Mouse (Mus musculus): Measurements from ENCODE around the gene Dpm2. TPM values are rescaled to one million over a fixed set of nuclear protein-coding genes. Genes with fewer than 3 reads are reported as not detected.

The Dpm2 gene
- total RNA-seq, 2 experiments from 2014 or later: 60.5 to 61.1 TPM

DNA sequence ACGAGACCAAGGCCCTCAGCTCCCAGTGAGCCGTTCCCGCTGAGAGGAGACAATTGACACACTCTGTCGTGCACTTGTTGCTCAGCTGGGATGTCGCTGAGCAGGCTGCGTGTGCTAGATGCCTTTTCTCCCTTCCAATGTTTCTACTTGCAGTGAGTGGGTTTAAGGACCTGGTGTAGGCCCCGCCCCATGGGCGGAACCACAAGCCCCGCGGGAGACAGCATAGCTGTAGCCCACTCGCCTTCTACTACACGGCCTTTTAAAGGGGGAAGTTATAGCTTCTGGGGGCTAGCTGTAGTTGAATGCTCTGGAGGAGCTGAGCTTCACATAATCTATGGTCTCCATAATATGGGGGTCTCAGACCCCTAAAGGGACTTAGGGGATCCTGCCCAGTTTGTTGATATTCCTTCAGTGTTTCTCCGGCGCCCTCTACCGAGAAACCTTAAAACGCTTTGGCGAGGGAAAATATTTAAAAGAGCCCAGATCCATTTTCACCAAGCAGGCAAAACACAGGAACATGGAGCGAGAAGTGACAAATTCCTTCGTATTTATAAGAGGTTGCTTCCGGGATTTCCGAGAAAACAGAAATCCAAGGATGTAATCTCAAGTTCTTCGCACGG lies 40.1 kb downstream of the Dpm2 start:
- DNase-seq: peak; percentile 46 to 74

- no peak for DNase-seq
Measured at GRCm38 (mm10) chr2:32612274-32612673, 41.6 kb downstream of the Dpm2 start.

- DNase-seq: no peak
Measured at GRCm38 (mm10) chr2:32617109-32617508, 46.5 kb downstream of the Dpm2 start.

DNA sequence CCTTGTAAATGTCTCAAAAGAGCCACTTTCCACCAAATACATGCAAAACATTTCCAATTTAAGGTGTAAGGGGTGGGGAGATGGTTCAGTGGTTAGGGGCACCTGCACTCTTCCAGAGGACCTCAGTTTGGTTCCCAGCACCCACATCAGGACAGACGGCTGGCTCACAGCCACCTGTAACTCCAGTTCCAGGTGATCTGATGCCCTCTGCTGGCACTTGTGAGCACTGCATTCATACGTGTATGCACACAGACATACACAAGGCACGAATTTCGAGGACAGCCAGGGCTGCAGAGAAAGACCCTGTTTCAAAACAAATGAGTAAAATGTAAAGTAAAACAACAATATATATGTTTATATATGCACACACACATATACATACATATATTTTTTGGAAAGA lies 46.9 kb downstream of the Dpm2 start:
- peak in 1 of 2 experiments; percentile 13 for DNase-seq

GRCm38 (mm10) chr2:32618051-32618450 lies 47.4 kb downstream of the Dpm2 start:
- DNase-seq: no peak

- peak; percentile 58 to 75 for DNase-seq
Measured at GRCm38 (mm10) chr2:32620682-32621516, 50.2 kb downstream of the Dpm2 start.

DNA sequence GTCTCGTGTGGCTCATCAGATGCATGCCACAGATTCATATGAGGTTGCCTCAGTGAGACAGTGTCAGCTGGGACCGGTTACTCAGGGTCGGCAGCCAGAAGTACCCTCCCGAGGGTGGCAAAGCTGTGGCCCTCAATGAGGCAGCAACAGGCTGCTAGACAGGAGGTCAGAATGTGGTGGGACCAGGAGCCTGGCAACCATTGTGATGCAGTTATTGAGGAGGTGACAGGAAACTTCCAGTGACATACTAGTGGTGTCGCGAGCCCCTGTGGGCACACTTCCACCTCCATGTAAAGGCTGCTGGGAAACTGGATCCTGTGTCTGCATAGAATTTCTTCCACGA lies 50.8 kb downstream of the Dpm2 start, which contains the start of gene Ak1:
Ak1 (plus strand) TSS at position 242 of the 343 bp plus-strand sequence.
- DNase-seq: no peak

Other genes starting within 250 kb of the Dpm2 start
- 10 to 100 TPM; 59.8 to 66.2 TPM for gene Ciz1, start 218.5 kb upstream of the Dpm2 start, total RNA-seq (2021)
- gene Dnm1, start 217.5 kb upstream of the Dpm2 start, total RNA-seq (2021): 10 to 100 TPM; 14.8 to 20.3 TPM
- 100 to 1,000 TPM; 175 to 184 TPM for gene 1110008P14Rik, start 188.9 kb upstream of the Dpm2 start, total RNA-seq (2021)
- gene Lcn2, start 182.6 kb upstream of the Dpm2 start, total RNA-seq (2021): 1 to 10 TPM; 1.1 to 3.9 TPM
- 10 to 100 TPM; 58.2 to 58.7 TPM for gene Ptges2, start 175.0 kb upstream of the Dpm2 start, total RNA-seq (2021)
- gene Naif1, start 120.4 kb upstream of the Dpm2 start, total RNA-seq (2021): 1 to 10 TPM; 4.3 to 5.2 TPM
- gene Slc25a25, start 119.4 kb upstream of the Dpm2 start, total RNA-seq (2021): 10 to 100 TPM; 78.8 to 99.7 TPM
- 10 to 100 TPM; 21.5 to 34.8 TPM for gene Fam102a, start 35.5 kb upstream of the Dpm2 start, total RNA-seq (2021)
- gene Pip5kl1, start 3.9 kb downstream of the Dpm2 start, total RNA-seq (2021): not detected
- gene 9430097D07Rik, start 4.8 kb downstream of the Dpm2 start, total RNA-seq (2021): not detected
- gene St6galnac4, start 16.2 kb downstream of the Dpm2 start, total RNA-seq (2021): 10 to 100 TPM in 1 of 2 experiments, 1 to 10 TPM in 1; 7.9 to 11.0 TPM
- 10 to 100 TPM; 38.3 to 58.1 TPM for gene St6galnac6, start 28.9 kb downstream of the Dpm2 start, total RNA-seq (2021)
- gene Ak1, start 50.9 kb downstream of the Dpm2 start, total RNA-seq (2021): 10 to 100 TPM; 49.4 to 50.0 TPM
- gene Eng, start 75.7 kb downstream of the Dpm2 start, total RNA-seq (2021): 10 to 100 TPM; 96.0 to 97.8 TPM
- gene Fpgs, start 133.3 kb downstream of the Dpm2 start, total RNA-seq (2021): 10 to 100 TPM; 12.8 to 14.9 TPM
- 10 to 100 TPM; 74.7 to 76.3 TPM for gene Cdk9, start 142.2 kb downstream of the Dpm2 start, total RNA-seq (2021)
- gene Sh2d3c, start 150.2 kb downstream of the Dpm2 start, total RNA-seq (2021): 10 to 100 TPM; 13.0 to 18.9 TPM
- not detected for gene 6330409D20Rik, start 170.2 kb downstream of the Dpm2 start, total RNA-seq (2021)
- gene Tor2a, start 186.4 kb downstream of the Dpm2 start, total RNA-seq (2021): 10 to 100 TPM; 26.7 to 32.5 TPM
- under 1 TPM; 0.10 to 0.20 TPM for gene Ttc16, start 204.8 kb downstream of the Dpm2 start, total RNA-seq (2021)
- 10 to 100 TPM in 1 of 2 experiments, 1 to 10 TPM in 1; 8.3 to 12.0 TPM for gene Ptrh1, start 204.9 kb downstream of the Dpm2 start, total RNA-seq (2021)
- gene Cfap157, start 213.6 kb downstream of the Dpm2 start, total RNA-seq (2021): not detected